Mouse (Mus musculus): ENCODE data around the gene Edem2. TPM values are rescaled to one million over a fixed set of nuclear protein-coding genes. Genes with fewer than 3 reads are reported as not detected.

Edem2 gene
- 75.1 and 76.4 TPM in 2 replicates for polyA plus RNA-seq (2012; rRNA removed)

GRCm38 (mm10) chr2:155729158-155729645 is at the start of gene Edem2:
Gene Edem2 (minus strand): TSS chr2:155729475.

DNA sequence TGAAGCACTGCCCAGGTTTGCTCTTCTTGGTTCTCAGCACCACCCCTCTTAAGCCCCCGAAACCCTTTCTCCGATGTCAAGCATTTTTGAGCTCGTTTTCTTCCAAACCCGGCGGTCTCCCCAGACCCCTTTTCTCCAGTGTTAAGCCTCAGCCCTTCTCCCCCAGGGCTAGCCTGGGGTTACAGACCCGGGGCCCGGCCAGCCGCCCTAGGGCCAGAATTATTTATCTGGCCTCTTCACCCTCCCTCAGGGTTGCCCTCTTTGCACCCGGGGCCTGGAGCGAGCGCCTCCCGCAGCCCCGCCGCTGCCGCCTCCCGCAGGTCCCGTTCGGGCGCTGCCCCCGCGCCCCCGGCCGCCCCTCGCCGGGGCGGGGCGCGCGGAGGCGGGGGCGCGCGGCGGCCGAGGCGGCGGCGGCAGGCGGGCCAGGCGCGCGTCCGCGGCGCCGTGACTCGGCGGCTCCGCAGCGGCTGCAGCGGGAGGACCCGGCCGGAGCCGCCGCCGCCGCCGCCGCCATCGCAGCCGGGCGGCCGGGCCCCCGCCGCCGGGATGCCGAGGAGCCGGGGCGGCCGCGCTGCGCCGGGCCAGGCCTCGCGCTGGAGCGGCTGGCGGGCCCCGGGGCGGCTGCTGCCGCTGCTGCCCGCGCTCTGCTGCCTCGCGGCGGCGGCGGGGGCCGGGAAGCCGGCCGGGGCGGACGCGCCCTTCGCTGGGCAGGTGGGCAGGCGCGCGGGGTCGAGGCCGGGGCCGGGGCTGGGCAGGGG is 45.8 kb upstream of the Edem2 start, which contains the start of gene Mmp24:
TSS of gene Mmp24 (plus strand) at position 416 of the 758 bp plus-strand sequence.

GRCm38 (mm10) chr2:155751014-155751786 is 21.9 kb upstream of the Edem2 start, which contains the start of gene Procr:
Gene Procr (plus strand): TSS chr2:155751117.

DNA sequence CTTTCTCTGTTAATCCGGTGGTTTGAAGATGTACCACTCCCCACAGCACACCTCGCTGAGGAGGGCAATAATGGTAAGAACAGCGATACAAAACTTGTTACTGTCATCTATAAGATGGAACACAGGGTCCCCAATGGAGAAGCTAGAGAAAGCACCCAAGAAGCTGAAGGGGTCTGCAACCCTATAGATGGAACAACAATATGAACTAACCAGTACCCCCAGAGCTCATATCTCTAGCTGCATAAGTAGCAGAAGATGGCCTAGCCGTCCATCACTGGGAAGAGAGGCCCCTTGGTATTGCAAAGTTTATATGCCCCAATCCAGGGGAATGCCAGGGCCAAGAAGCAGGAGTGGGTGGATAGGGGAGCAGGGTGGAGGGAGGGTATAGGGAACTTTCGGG is 6.5 kb upstream of the Edem2 start, which contains the start of gene Gm17581:
TSS of gene Gm17581 (minus strand) at position 101 of the 400 bp plus-strand sequence.

DNA sequence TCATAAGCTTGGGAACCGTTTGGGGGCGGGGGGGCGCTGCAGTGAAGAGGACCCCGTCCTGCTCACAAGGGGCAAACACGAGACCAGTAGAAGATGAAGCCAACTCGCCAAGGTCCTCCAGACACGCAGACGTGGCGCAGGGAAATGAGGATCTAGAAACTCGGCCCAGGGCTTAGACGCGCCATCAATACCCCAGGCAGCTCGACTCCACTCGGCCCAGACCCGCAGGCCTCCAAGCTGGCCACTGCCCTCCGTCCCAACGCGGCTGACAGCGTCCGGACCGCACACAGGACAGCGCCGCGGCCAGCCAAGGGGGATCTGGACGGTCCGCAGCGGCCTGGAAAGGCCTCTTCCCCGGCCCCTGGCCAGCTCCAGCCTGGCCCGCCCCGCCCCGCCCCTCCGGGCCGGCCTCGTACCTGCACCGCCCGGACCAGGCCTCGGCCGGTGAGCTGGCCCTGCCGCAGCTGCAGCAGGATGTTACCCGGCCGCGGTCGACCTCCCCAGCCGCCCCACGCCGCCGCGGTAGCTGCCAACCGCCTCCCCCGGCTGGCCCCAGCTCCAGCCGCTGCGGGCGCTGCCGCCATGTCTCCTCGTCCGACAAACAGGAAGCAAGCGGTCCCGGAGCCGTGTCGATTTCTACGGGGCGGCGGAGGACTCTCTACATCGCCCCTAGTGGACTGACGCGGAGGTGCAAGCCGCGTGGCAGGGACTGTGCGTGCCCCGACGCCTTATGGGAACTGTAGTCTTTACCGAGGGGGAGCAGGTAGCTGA is 37.4 kb downstream of the Edem2 start, which contains the start of gene Trpc4ap:
TSS of gene Trpc4ap (minus strand) at position 662 of the 771 bp plus-strand sequence.

Other genes with a start within 250 kb of the Edem2 start
- gene Acss2, start 211.5 kb downstream of the Edem2 start, polyA plus RNA-seq (2012; rRNA removed): 29.8 and 33.9 TPM in 2 replicates
- 151 and 168 TPM in 2 replicates for gene Ggt7, start 211.2 kb downstream of the Edem2 start, polyA plus RNA-seq (2012; rRNA removed)
- 8.3 TPM in 2 replicates for gene Gss, start 136.7 kb downstream of the Edem2 start, polyA plus RNA-seq (2012; rRNA removed)
- gene Myh7b, start 118.3 kb downstream of the Edem2 start, polyA plus RNA-seq (2012; rRNA removed): 0.54 and 2.7 TPM in 2 replicates
- gene Trpc4ap, start 37.1 kb downstream of the Edem2 start, polyA plus RNA-seq (2012; rRNA removed): 158 and 171 TPM in 2 replicates
- not detected in 2 replicates for gene Gm17581, start 6.4 kb upstream of the Edem2 start, polyA plus RNA-seq (2012; rRNA removed)
- gene Procr, start 21.6 kb upstream of the Edem2 start, polyA plus RNA-seq (2012; rRNA removed): 2.1 TPM in 2 replicates
- gene Mmp24, start 45.9 kb upstream of the Edem2 start, polyA plus RNA-seq (2012; rRNA removed): 86.0 and 89.4 TPM in 2 replicates
- 34.6 and 35.2 TPM in 2 replicates for gene BC029722, start 90.0 kb upstream of the Edem2 start, polyA plus RNA-seq (2012; rRNA removed)
- gene Eif6, start 97.5 kb upstream of the Edem2 start, polyA plus RNA-seq (2012; rRNA removed): 75.0 and 88.9 TPM in 2 replicates
- not detected in 2 replicates for gene Fam83c, start 105.4 kb upstream of the Edem2 start, polyA plus RNA-seq (2012; rRNA removed)
- gene Uqcc1, start 200.8 kb upstream of the Edem2 start, polyA plus RNA-seq (2012; rRNA removed): 52.4 and 54.0 TPM in 2 replicates
- gene Gm15557, start 211.3 kb upstream of the Edem2 start, polyA plus RNA-seq (2012; rRNA removed): not detected in 2 replicates
- gene Gdf5, start 215.9 kb upstream of the Edem2 start, polyA plus RNA-seq (2012; rRNA removed): 1.2 and 1.6 TPM in 2 replicates
- 20.5 and 20.6 TPM in 2 replicates for gene Cep250, start 227.0 kb upstream of the Edem2 start, polyA plus RNA-seq (2012; rRNA removed)